Mouse (Mus musculus) stomach, postnatal 0 days (tissue): ENCODE measurements around the gene Serp2.

Experiments
- CTCF ChIP-seq: IDR thresholded peaks from 2 replicates; pipeline ENCODE4 v1.5.1; 2016; ENCODE audit warnings: antibody characterized with exemption, low read depth, mild to moderate bottlenecking, moderate library complexity
- EP300 ChIP-seq: optimal IDR thresholded peaks from 2 replicates; pipeline ENCODE3; 2016; ENCODE audit warnings: antibody characterized with exemption

DNA sequence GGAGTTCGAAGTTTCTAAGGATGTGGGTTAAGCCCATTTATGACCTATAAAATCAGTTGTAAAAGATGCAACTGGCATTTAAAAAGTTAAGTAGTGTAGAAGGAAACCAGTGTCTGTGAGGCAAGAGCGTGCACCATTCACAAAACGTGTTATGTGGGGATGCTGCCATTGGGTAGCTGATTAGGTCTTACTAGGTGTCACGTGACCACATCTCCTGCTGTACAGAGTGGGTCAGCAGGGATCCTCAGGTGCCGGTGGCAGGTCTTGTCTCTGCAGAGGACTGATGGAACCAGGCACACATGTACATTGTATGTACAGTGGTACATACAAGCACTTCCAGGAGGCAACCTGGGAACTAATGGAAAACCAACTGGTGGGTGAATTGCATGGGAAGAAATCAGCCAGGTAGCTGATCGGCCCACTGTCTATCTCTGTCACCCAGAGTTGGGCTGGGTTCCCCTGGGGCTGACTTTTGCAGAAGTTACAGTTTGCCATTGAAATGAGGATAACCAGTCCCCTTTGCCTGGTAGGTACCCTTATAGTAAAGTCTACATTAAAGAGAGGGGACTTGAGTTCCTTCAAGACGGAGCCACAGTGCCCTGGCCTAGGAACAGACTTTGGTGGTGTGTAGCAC is 25.5 kb downstream of the Serp2 start:
- TF ChIP-seq EP300 (no peak), CTCF (no peak)
